Mouse (Mus musculus): Measurements from ENCODE around the gene Eif2s3y. TPM values are rescaled to one million over a fixed set of nuclear protein-coding genes. Genes with fewer than 3 reads are reported as not detected.

Gene Eif2s3y
- total RNA-seq (2021) = 10 to 100 TPM in 1 of 2 experiments, not detected in 1; 50.2 TPM
- long read RNA-seq, experiment 1, transcript Eif2s3y-201 (12 exons, 1,836 nt) = major isoform, 70 of 77 reads
- long read RNA-seq, experiment 1, partial matches to known transcripts = 0 of 77 reads
- long read RNA-seq, experiment 1, other reads (novel, unspliced or antisense) = 5 of 77 reads
- long read RNA-seq, experiment 2 = 0 reads

- DNase-seq (ENCODE audit: low spot score) = peak; percentile 77
Measured at GRCm38 (mm10) chrY:1009882-1010751, at the start of gene Eif2s3y. Gene Eif2s3y, plus strand, starts transcription at chrY:1010543.

Small RNA genes lying within 50 kb of the gene (microRNA-seq; reads per million reads assigned to microRNA genes)
- not detected for gene Gm47281

Other genes with a start within 250 kb of the Eif2s3y start
- gene Zfy1, start 213.1 kb upstream of the Eif2s3y start, total RNA-seq (2021) = not detected
- not detected for gene Uba1y, start 191.9 kb upstream of the Eif2s3y start, total RNA-seq (2021)
- 1 to 10 TPM in 1 of 2 experiments, not detected in 1; 8.3 TPM for gene Kdm5d, start 112.8 kb upstream of the Eif2s3y start, total RNA-seq (2021)
- 10 to 100 TPM in 1 of 2 experiments, not detected in 1; 13.2 TPM for gene Uty, start 235.2 kb downstream of the Eif2s3y start, total RNA-seq (2021)

All from gastrocnemius, adult 18-20 months (tissue).